Mouse (Mus musculus) lung, embryonic 16.5 days (tissue): ENCODE measurements around the gene Ncbp3. TPM values are rescaled to one million over a fixed set of nuclear protein-coding genes. Genes with fewer than 3 reads are reported as not detected.

Source experiments
- ATAC-seq: fragments of 200-750 bp; cut with Nextera tagmentation; 2 replicates; pipeline ENCODE4 v1.8.0; 2017; ENCODE audit warnings: low read depth, mild to moderate bottlenecking, moderate library complexity
- H3K27ac ChIP-seq: fragments of 300-500 bp; sonication (generic); 2 replicates; pipeline ENCODE4 v1.5.1; 2014; ENCODE audit warnings: mild to moderate bottlenecking, control low read depth, low read length
- H3K27me3 ChIP-seq: fragments of 300-500 bp; sonication (generic); 2 replicates; pipeline ENCODE4 v1.6.1; 2014; ENCODE audit warnings: low read depth, low read length, mixed read lengths; ENCODE audit not compliant: control insufficient read depth, insufficient read depth
- H3K36me3 ChIP-seq: fragments of 300-500 bp; sonication (generic); 2 replicates; pipeline ENCODE4 v1.6.1; 2014; ENCODE audit warnings: low read length; ENCODE audit not compliant: control insufficient read depth, insufficient read depth
- H3K4me1 ChIP-seq: fragments of 300-500 bp; sonication (generic); replicated peaks from 2 replicates; pipeline ENCODE4 v1.6.1; 2014; ENCODE audit warnings: low read length, mixed read lengths; ENCODE audit not compliant: control insufficient read depth, insufficient read depth
- H3K4me2 ChIP-seq: fragments of 300-500 bp; sonication (generic); 2 replicates; pipeline ENCODE4 v1.6.1; 2014; ENCODE audit warnings: low read depth, low read length, control low read depth
- H3K4me3 ChIP-seq: fragments of 300-500 bp; sonication (generic); 2 replicates; pipeline ENCODE4 v1.5.1; 2014; ENCODE audit warnings: mild to moderate bottlenecking, low read length, control low read depth
- H3K9ac ChIP-seq: fragments of 300-500 bp; sonication (generic); 2 replicates; pipeline ENCODE4 v1.6.1; 2014; ENCODE audit warnings: low read length, control low read depth
- H3K9me3 ChIP-seq: fragments of 300-500 bp; sonication (generic); 2 replicates; pipeline ENCODE4 v1.6.1; 2016; ENCODE audit warnings: low read length; ENCODE audit not compliant: control insufficient read depth
- WGBS: fragments of 180-500 bp; shearing (Covaris S2); extraction: QIAGEN DNeasy Blood & Tissue Kit; methylation state at CpG from one replicate; pipeline ENCODE4 v1.1.7; 2014; 5-methylcytosine and 5-hydroxymethylcytosine counted together
- polyA plus RNA-seq: library from polyadenylated mRNA; unstranded; fragments of >200 nt; fragmentation: Nextera tagmentation; extraction: Ambion mirVana; gene quantifications from 2 replicates; pipeline ENCODE4 v1.2.1, GENCODE M21; 2015

Ncbp3 gene
- 11.2 and 11.7 TPM in 2 replicates for polyA plus RNA-seq

DNA sequence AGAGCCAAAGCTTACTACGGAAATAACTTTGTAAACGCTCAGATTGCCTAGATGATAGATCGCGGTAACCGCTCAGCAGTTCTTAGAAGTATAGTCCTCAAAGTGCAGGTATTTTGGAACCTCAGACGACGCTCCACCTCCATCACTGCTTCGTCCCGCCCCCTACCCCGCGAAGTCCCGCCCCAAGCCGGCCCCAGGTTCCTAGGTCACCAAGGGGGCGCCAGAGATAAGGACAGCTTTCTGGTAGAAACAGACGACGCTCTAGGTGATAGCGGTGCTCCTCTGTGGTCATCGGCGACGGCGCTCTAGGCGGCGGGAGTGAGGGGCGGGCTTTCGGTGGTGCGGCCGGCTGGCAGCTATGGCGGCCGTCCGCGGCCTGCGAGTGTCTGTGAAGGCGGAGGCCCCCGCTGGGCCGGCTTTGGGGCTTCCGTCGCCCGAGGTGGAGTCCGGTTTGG is at the start of gene Ncbp3:
Ncbp3 (plus strand) TSS at position 242 of the 455 bp plus-strand sequence.
- peak; percentile 95 for ATAC-seq
- peak within 1 kb of the TSS; percentile 91 for H3K9ac ChIP-seq
- H3K9me3 ChIP-seq = no peaks in the 10 kb centered on the region
- H3K4me2 ChIP-seq = peak within 1 kb of the TSS; percentile 83
- peak within 1 kb of the TSS; percentile 80 for H3K27ac ChIP-seq
- peaks cover 16% of the 10 kb centered on the region for H3K4me1 ChIP-seq
- peak within 1 kb of the TSS; percentile 70 for H3K4me3 ChIP-seq
- under 1% methylated on average over 35 of the region's 39 CpGs for WGBS
- peaks cover 7% of the 10 kb centered on the region for H3K36me3 ChIP-seq
- H3K27me3 ChIP-seq = no peaks in the 10 kb centered on the region

DNA sequence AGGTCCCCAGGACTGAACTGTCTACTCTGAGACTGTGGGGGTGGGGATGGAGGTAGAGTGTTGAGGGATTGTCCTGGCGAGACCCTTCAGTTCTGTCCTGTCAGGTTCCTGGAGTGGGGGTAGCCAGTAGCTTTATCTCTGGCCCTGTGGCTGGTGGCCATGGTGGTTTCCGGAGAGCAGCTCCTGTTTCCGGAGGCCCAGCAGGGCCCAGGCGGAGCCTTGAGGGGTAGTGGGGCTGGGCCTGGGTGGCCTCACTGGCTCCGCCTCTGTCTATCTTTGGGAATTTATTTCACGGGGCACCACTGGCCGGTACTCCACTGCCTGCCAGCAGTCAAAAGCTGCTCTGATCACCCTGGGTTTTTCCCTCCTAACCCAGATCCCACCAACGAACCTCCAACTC is 48.8 kb upstream of the Ncbp3 start, which contains the start of gene P2rx1:
P2rx1 (plus strand) TSS at position 333 of the 400 bp plus-strand sequence.
- Histone ChIP-seq H3K4me2 (no peak within 1 kb of the TSS), H3K27me3 (no peaks in the 10 kb centered on the region), H3K9ac (peak within 1 kb of the TSS; percentile 42; the same call in 1 of the 2 replicates), H3K4me1 (peaks cover 5% of the 10 kb centered on the region), H3K4me3 (no peak within 1 kb of the TSS), H3K27ac (no peak within 1 kb of the TSS), H3K9me3 (no peaks in the 10 kb centered on the region), H3K36me3 (no peaks in the 10 kb centered on the region)
- peak; percentile 72 for ATAC-seq
- WGBS = 22% methylated on average over 8 of the region's 8 CpGs

DNA sequence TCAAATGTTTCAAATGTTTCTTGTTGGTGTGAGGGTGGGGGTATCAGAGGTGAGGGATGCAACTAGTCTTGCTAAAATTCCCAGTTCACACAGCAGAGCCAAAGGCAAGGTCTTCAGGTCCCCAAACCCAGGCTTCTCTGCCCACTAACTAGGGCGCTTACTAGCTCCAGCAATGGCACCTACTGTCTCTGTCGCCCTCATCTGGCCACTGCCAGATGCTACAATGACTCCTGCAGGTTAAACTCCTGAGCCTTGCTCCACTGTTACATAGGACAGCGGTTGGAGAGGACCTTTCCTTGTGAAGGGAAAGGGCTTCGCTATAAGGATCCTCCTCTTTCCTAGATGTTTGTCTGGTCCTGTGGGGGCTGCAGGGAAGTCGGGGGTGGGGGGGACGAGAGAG is 46.6 kb upstream of the Ncbp3 start:
- Histone ChIP-seq H3K9me3 (no peaks in the 10 kb centered on the region), H3K27me3 (no peaks in the 10 kb centered on the region), H3K4me1 (peaks cover 5% of the 10 kb centered on the region), H3K4me2 (no peak overlapping the region), H3K36me3 (no peaks in the 10 kb centered on the region), H3K27ac (no peak overlapping the region), H3K9ac (no peak overlapping the region), H3K4me3 (no peak overlapping the region)
- WGBS = 17% methylated on average over 6 of the region's 6 CpGs
- ATAC-seq = peak; percentile 68; the same call in 1 of the 2 replicates

DNA sequence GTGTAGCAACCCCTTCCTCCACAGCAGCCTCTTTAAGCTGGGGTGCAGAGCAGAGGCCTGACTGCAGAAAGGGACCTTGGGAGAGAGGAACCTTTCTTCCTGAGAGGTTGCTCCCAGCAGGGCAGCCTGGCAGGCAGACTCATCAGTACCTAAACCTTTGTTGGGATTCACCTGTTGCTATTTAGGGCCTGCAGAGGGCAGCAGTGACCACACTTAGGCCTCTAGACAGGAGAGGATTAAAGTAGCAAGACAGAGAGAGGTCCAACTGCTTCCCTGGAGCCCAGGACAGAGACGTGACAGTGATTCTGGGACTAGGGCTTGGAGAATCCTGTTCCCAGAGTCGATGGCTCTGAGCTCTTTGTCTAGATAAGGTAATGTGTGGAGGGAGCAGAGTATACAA is 41.2 kb upstream of the Ncbp3 start:
- Histone ChIP-seq H3K4me3 (no peak overlapping the region), H3K9me3 (no peaks in the 10 kb centered on the region), H3K27ac (no peak overlapping the region), H3K9ac (no peak overlapping the region), H3K4me1 (peaks cover 6% of the 10 kb centered on the region), H3K36me3 (no peaks in the 10 kb centered on the region), H3K4me2 (no peak overlapping the region), H3K27me3 (no peaks in the 10 kb centered on the region)
- WGBS = 2% methylated on average over 2 of the region's 2 CpGs
- ATAC-seq = peak; percentile 51

DNA sequence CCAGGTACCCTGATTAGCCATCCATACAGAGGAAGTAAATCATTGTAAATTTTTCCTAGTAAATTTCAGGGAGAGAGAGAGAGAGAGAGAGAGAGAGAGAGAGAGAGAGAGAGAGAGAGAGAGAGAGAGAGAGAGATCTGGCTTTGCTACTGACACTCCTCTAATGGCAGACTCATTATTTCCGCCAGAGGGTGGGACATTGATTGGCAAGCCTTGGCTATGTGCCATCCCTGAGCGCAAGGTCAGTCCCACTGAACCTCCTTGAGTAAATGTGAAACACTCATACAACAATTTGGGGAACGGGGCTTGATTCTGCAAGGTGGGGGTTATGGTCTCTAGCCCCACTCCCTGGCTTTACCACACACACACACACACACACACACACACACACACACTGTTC is 40.5 kb upstream of the Ncbp3 start:
- Histone ChIP-seq H3K27ac (no peak overlapping the region), H3K4me1 (peaks cover 6% of the 10 kb centered on the region), H3K4me3 (no peak overlapping the region), H3K36me3 (no peaks in the 10 kb centered on the region), H3K27me3 (no peaks in the 10 kb centered on the region), H3K9ac (no peak overlapping the region), H3K9me3 (no peaks in the 10 kb centered on the region), H3K4me2 (no peak overlapping the region)
- no peak for ATAC-seq
- 48% methylated on average over 3 of the region's 3 CpGs for WGBS

DNA sequence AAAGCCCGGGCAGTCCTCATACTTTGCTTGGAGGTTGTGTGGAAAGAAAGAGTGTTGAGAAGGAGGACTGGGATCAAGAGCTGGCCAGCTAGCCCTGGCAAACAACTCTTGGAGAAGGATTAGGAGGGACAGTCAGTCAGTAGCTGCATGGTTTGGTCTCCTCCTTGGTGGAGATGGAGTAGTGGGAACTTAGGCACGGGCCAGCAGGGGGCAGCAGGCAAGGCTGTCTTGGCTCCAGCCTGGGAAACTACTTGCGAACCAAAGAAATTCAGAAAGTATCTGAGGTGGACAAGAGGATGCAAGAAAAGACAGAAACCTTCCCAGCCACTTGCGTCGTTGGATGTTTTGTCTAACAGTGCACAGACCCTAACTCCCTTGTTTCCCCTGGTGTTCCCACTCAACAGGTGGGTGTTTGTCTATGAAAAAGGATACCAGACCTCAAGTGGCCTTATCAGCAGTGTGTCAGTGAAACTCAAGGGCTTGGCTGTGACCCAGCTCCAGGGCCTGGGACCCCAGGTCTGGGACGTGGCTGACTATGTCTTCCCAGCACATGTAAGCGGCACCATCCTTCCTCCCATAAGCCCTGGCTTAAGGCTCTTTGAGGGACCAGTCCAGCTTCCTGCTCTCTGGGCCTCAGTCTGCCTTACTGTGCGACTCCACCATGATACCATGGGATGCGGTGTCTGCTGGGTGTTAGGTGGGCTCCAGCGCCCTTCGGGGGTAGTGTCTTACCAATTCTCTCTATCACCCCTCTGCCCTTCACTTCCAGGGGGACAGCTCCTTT is 39.7 kb upstream of the Ncbp3 start:
- H3K36me3 ChIP-seq = no peaks in the 10 kb centered on the region
- no peak overlapping the region for H3K4me3 ChIP-seq
- no peak overlapping the region for H3K4me2 ChIP-seq
- H3K4me1 ChIP-seq = peaks cover 6% of the 10 kb centered on the region
- no peak overlapping the region for H3K9ac ChIP-seq
- no peaks in the 10 kb centered on the region for H3K9me3 ChIP-seq
- no peak overlapping the region for H3K27ac ChIP-seq
- 42% methylated on average over 11 of the region's 11 CpGs for WGBS
- peak; percentile 56 for ATAC-seq
- no peaks in the 10 kb centered on the region for H3K27me3 ChIP-seq

DNA sequence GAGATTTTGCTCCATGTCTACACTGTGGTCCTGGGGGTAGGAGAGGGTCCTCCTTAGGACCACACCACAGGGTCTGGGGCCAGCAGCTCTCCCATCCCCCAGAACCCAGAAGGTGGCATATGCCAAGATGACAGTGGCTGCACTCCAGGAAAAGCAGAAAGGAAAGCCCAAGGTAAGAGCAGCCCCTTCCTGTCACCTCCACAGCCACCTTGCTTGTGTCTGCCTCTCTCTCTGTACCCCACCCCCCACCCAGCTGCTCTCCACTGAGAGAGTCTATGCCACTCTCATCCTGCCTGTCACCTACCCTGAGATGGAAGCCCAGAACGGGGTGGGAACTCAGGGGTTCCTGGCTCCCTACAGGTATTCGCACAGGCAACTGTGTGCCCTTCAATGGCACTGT is 38.8 kb upstream of the Ncbp3 start:
- no peak for ATAC-seq
- 62% methylated on average over 2 of the region's 2 CpGs for WGBS
- Histone ChIP-seq H3K27ac (no peak overlapping the region), H3K4me3 (no peak overlapping the region), H3K27me3 (no peaks in the 10 kb centered on the region), H3K4me1 (peaks cover 6% of the 10 kb centered on the region), H3K9ac (no peak overlapping the region), H3K9me3 (no peaks in the 10 kb centered on the region), H3K36me3 (no peaks in the 10 kb centered on the region), H3K4me2 (no peak overlapping the region)

DNA sequence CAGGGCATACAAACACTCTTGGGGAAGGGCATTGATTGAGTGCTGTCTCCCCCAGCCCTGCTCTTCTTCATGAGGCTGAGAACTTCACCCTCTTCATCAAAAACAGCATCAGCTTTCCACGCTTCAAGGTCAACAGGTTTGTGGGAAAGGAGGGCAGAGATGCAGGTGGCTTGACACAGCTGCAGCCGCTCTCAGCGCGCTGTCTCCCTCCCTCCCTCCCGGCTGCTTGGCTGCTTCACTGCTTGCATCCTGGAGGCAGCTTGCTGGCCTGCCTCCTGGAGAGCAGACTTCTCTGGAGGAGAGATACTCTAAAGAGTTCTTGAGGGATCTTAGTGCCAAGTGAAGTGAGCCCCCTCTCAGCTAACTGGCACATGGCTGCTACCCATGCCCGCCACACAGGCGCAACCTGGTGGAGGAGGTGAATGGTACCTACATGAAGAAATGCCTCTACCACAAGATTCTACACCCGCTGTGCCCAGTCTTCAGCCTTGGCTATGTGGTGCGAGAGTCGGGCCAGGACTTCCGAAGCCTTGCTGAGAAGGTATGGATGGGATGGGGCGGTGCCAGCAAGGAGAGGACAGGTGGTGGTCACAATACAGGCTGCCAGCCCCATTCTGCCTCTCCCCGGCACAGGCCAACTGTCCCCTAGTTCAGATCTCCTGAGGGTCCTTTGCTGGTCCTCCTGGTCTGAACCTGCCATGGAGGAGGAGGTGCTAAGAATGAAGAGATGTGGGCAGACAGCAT is 37.9 kb upstream of the Ncbp3 start:
- Histone ChIP-seq H3K4me3 (no peak overlapping the region), H3K9me3 (no peaks in the 10 kb centered on the region), H3K27me3 (no peaks in the 10 kb centered on the region), H3K27ac (no peak overlapping the region), H3K4me2 (no peak overlapping the region), H3K36me3 (no peaks in the 10 kb centered on the region), H3K4me1 (peaks cover 6% of the 10 kb centered on the region), H3K9ac (no peak overlapping the region)
- no peak for ATAC-seq
- 47% methylated on average over 13 of the region's 13 CpGs for WGBS

DNA sequence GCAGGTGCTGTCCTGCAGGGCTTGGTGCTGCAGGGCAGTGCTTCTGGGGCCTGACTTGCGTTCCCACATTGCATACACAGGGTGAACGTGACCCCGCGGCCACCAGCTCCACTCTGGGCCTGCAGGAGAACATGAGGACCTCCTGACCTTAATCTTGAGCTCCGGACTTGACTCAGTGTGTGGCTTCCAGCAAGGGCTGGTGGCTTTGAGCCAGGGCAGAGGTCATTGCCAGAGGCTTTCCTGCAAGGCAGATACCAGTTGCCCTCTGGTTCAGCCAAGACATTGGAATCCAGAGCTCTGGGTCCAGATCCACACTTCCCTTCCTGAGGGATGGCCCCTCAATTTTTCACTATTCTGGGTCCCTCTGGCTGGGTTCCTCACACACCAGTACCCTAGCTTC is 33.6 kb upstream of the Ncbp3 start:
- WGBS = 70% methylated on average over 5 of the region's 5 CpGs
- Histone ChIP-seq H3K9ac (no peak overlapping the region), H3K36me3 (no peaks in the 10 kb centered on the region), H3K9me3 (no peaks in the 10 kb centered on the region), H3K27me3 (no peaks in the 10 kb centered on the region), H3K27ac (no peak overlapping the region), H3K4me3 (no peak overlapping the region), H3K4me2 (no peak overlapping the region), H3K4me1 (peaks cover 18% of the 10 kb centered on the region)
- no peak for ATAC-seq
